Mouse (Mus musculus) forebrain, postnatal 0 days (tissue): Measurements from ENCODE around the gene Rrp15. TPM values are rescaled to one million over a fixed set of nuclear protein-coding genes. Genes with fewer than 3 reads are reported as not detected.

Experiments used
- ATAC-seq: fragments of 200-750 bp; cut with Nextera tagmentation; 2 replicates; pipeline ENCODE4 v1.8.0; 2017; ENCODE audit warnings: mild to moderate bottlenecking, moderate library complexity
- DNase-seq: peaks from one replicate; pipeline ENCODE4 v3.0.0-alpha.2; 2015
- H3K27ac ChIP-seq: fragments of 300-500 bp; sonication (generic); 2 replicates; pipeline ENCODE4 v1.5.1; 2014; ENCODE audit warnings: low read depth, mild to moderate bottlenecking, antibody characterized with exemption, low read length, moderate library complexity, mixed read lengths
- H3K27me3 ChIP-seq: fragments of 300-500 bp; sonication (generic); 2 replicates; pipeline ENCODE4 v1.6.1; 2014; ENCODE audit warnings: mild to moderate bottlenecking, low read length, mixed read lengths; ENCODE audit not compliant: insufficient read depth
- H3K36me3 ChIP-seq: fragments of 300-500 bp; sonication (generic); 2 replicates; pipeline ENCODE4 v1.6.1; 2014; ENCODE audit warnings: mild to moderate bottlenecking, moderate library complexity; ENCODE audit not compliant: insufficient read depth
- H3K4me1 ChIP-seq: fragments of 300-500 bp; sonication (generic); 2 replicates; pipeline ENCODE4 v1.6.1; 2014; ENCODE audit warnings: antibody characterized with exemption; ENCODE audit not compliant: insufficient read depth
- H3K4me2 ChIP-seq: fragments of 300-500 bp; sonication (generic); 2 replicates; pipeline ENCODE4 v1.6.1; 2014; ENCODE audit warnings: low read depth, mild to moderate bottlenecking, moderate library complexity
- H3K4me3 ChIP-seq: fragments of 300-500 bp; sonication (generic); 2 replicates; pipeline ENCODE4 v1.5.1; 2014; ENCODE audit warnings: low read depth, low read length, mixed read lengths
- H3K9ac ChIP-seq: fragments of 300-500 bp; sonication (generic); 2 replicates; pipeline ENCODE4 v1.6.1; 2014; ENCODE audit warnings: mild to moderate bottlenecking
- H3K9me3 ChIP-seq: fragments of 300-500 bp; sonication (generic); 2 replicates; pipeline ENCODE4 v1.6.1; 2016; ENCODE audit warnings: low read length
- CTCF ChIP-seq: sonication (generic); IDR thresholded peaks from 2 replicates; pipeline ENCODE4 v1.5.1; 2016; ENCODE audit warnings: antibody characterized with exemption, control low read depth, low read depth
- WGBS: fragments of 180-500 bp; shearing (Covaris S2); extraction: QIAGEN DNeasy Blood & Tissue Kit; methylation state at CpG from one replicate; pipeline ENCODE4 v1.1.7; 2014; 5-methylcytosine and 5-hydroxymethylcytosine counted together
- polyA plus RNA-seq: library from polyadenylated mRNA; unstranded; fragments of >200 nt; fragmentation: Nextera tagmentation; extraction: Ambion mirVana; gene quantifications from 2 replicates; pipeline ENCODE4 v1.2.1, GENCODE M21; 2015
- total RNA-seq: library from RNA; depleted of rRNA; stranded (reverse); fragments of >200 nt; gene quantifications from 2 replicates; pipeline ENCODE4 v1.2.3, GENCODE M21; 2014

Gene Rrp15
- total and polyA plus RNA-seq, 2 experiments from 2014 or later: 24.2 to 31.2 TPM

DNA sequence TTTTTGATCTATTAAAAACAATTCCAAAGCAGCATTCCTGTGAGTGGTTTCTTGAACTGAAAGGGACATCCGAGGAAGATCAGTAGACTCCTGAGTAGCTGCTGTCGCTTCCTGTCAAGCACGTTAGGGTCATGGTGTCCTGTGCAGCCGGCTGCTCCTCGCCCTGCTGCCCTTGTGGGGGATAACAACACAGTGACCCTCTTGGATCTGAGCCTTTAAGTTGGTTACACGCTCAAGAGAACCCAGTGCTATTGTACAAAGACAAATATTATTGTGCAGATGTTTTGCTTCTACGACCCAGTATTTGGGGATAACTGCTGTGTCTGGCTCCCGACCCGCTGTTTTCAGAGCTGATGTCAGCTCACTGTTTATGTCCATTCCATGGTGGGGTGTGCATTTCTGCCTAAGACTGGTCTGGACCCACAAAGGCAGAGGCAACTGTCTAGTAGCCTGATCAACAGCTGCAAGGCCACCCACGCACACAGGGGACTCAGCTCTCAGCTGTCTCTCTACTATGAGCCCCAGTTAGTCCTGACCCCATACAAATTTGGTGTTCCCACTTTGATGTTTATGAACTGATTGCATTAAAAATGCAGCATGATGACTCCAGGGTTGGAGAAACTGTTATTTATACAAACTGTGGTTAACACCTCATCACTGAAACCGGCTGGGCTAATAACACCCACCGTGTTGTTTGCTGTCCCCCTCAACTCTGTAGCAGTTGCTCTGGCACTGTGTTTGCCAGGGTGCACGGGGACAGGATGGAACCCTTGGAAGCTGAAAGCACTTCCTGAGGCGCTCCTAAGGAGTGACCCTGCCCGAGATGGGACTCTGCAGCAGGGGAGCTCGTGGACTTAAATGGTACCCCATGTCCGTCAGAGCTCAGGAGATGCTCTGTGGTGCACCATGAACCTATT lies 33.9 kb downstream of the Rrp15 start:
- H3K4me3 ChIP-seq: no peak overlapping the region
- H3K9ac ChIP-seq: no peak overlapping the region
- DNase-seq (no peak), ATAC-seq (no peak)
- H3K4me1 ChIP-seq: no peaks in the 10 kb centered on the region
- no peaks in the 10 kb centered on the region for H3K27me3 ChIP-seq
- 89% methylated on average over 17 of the region's 17 CpGs for WGBS
- H3K9me3 ChIP-seq: no peaks in the 10 kb centered on the region
- TF ChIP-seq CTCF: no peak
- H3K27ac ChIP-seq: no peak overlapping the region
- no peak overlapping the region for H3K4me2 ChIP-seq
- H3K36me3 ChIP-seq: peaks cover 10% of the 10 kb centered on the region

DNA sequence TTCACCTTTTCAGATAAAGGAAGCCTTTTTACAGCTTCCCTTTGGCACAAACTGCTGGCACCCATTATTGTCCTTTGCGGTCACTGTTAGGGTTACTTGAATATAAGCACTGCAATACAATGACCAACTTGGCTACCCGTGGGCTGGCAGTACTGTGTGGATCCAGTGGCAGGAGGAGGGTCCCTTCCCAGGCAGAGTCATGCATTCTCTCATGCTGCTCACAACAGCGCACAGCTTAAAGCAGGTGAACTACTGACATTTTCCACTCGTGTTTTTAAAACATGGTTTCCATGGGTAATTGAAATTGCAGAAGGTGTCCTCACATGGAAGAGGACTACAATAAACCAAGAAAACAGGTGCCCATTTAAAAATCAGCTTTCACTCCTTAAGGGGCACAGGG lies 34.9 kb downstream of the Rrp15 start:
- Histone ChIP-seq H3K4me3 (no peak overlapping the region), H3K4me1 (no peaks in the 10 kb centered on the region), H3K27me3 (no peaks in the 10 kb centered on the region), H3K27ac (no peak overlapping the region), H3K36me3 (peaks cover 3% of the 10 kb centered on the region; the same call in 1 of the 2 replicates), H3K9me3 (no peaks in the 10 kb centered on the region), H3K4me2 (no peak overlapping the region), H3K9ac (no peak overlapping the region)
- 86% methylated on average over 4 of the region's 4 CpGs for WGBS
- ATAC-seq: no peak
- DNase-seq: no peak
- TF ChIP-seq CTCF: no peak

DNA sequence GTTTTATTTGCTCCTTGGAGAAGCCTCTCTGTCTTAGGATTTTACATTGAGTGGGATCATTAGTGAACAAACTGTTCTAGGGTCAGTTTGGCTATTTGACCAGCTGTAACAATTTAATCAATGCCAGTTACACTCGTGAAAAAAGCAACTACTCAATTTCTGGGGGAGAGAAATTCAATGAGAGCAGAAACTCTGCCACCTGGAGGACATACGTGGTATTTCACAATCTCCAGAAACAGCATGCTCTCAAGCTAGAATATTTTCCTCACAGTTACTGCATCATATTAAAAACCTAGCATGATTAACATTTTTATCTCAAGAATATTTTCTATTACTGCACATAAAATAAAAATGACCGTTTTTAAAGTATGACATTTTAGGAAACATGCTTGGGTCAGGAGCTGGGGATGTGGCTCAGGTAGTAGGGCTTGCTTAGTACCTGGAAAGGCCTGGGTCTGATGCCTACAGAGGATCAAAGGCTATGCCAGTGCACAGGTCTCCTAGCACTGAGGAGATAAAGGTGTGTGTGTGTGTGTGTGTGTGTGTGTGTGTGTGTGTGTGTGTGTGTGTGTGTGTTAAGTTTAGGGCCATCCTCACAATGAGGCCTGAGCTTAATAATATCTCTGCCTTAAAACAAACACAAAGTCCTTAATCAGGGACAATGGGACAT lies 36.2 kb downstream of the Rrp15 start:
- Histone ChIP-seq H3K4me1 (no peaks in the 10 kb centered on the region), H3K4me2 (no peak overlapping the region), H3K27me3 (no peaks in the 10 kb centered on the region), H3K9ac (no peak overlapping the region), H3K4me3 (no peak overlapping the region), H3K36me3 (peaks cover 3% of the 10 kb centered on the region; the same call in 1 of the 2 replicates), H3K27ac (no peak overlapping the region), H3K9me3 (no peaks in the 10 kb centered on the region)
- peak; percentile 85 for DNase-seq
- peak; percentile 20; the same call in 1 of the 2 replicates for ATAC-seq
- peak; percentile 86 for TF ChIP-seq CTCF
- 4% methylated on average over 3 of the region's 3 CpGs for WGBS

DNA sequence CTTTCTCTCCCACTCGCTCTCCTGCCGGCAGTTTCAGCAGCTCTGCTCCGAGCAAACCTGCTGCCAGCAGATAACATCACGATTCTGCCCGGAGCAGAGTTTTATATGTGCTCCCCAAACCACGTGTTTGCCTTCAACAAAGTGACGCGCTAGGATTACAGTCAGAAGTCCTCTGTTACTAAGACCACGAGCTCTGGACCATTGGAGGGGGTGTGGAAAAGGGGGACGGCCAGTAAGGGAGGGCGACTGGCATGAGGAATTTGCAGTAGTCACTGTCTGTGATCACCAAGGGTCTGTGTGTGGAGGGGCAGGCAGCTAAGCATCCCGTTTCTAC lies 43.3 kb downstream of the Rrp15 start, which contains the start of gene Tgfb2:
TSS of gene Tgfb2 (minus strand) at position 75 of the 334 bp plus-strand sequence.
- H3K4me1 ChIP-seq: peaks cover 9% of the 10 kb centered on the region; the same call in 1 of the 2 replicates
- 2% methylated on average over 12 of the region's 12 CpGs for WGBS
- peak within 1 kb of the TSS; percentile 64 for H3K9ac ChIP-seq
- ATAC-seq (peak; percentile 68), DNase-seq (peak; percentile 64)
- H3K9me3 ChIP-seq: no peaks in the 10 kb centered on the region
- TF ChIP-seq CTCF: no peak
- H3K27ac ChIP-seq: peak within 1 kb of the TSS; percentile 62
- peak within 1 kb of the TSS; percentile 93 for H3K4me2 ChIP-seq
- H3K4me3 ChIP-seq: peak within 1 kb of the TSS; percentile 63
- H3K36me3 ChIP-seq: no peaks in the 10 kb centered on the region
- H3K27me3 ChIP-seq: peaks cover 7% of the 10 kb centered on the region; the same call in 1 of the 2 replicates

DNA sequence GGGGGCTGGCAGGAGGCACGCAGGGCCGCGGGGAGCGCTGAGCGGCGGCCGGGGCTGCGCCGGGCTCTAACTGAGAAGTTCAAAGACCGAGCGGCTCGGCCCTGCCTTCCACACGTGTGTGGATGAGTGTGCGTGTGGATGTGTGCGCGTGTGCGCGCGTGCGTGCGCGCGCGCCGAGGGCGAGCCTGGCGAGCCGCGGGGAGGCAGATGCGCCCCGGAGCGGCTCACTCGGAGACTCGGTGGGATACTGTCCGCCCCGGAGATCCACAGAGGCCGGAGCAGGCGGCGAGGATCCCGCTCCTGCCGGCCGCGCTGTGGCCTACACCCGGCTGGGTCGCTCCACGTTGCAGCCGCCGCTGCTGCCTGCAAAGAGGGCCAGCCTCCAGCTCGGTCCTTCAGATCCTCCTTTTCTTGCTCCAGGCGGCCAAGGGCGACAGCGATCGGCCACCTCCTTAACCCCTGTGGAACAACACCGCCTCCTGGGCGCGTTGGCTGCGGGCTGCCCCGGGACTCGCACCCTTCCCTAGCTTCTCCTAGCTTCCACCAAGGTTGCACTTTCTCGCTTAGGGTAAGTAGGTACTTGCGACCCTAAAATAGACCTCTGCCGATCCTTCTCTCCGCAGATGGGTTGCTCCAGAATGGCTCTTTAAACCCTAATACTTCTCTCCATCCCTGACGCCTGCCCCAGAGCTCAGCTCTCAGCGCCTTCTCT lies 43.8 kb downstream of the Rrp15 start:
- Histone ChIP-seq H3K4me3 (peak overlapping the region; percentile 63), H3K9me3 (no peaks in the 10 kb centered on the region), H3K27me3 (peaks cover 7% of the 10 kb centered on the region; the same call in 1 of the 2 replicates), H3K4me1 (peaks cover 9% of the 10 kb centered on the region), H3K36me3 (no peaks in the 10 kb centered on the region), H3K9ac (peak overlapping the region; percentile 64), H3K27ac (peak overlapping the region; percentile 62), H3K4me2 (peak overlapping the region; percentile 93)
- WGBS: 4% methylated on average over 65 of the region's 65 CpGs
- DNase-seq (peak; percentile 75), ATAC-seq (peak; percentile 75)
- TF ChIP-seq CTCF: no peak; the same call in none of the 2 replicates

DNA sequence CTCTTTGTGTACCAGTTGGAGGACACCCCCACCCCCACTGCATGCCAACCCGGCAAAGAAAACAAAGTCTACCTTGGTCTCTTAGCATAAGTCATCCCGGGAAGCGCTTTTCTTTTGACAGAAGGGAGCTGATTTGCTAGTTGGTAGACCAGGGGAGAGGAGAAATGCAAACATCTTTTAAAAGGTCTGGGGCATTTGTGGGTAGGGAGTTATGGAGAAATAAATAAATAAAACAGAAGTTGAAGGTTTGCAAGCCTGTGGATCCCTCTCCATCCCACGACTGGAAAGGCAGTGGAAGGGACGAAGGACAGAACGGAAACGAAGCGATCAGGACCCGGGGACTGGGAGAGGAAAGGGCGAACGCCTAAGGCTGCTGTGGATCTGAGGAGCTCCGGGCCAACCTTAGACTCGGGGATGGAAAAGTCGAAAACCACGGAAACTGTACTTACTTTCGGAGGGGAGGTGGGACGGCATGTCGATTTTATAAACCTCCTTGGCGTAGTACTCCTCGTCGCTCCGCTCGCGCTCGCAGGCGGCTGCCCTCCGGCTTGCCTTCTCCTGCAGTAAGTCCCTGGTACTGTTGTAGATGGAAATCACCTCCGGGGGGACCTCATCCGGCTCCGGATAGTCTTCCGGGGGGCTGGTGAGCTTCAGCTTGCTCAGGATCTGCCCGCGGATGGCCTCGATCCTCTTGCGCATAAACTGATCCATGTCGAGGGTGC lies 45.0 kb downstream of the Rrp15 start:
- Histone ChIP-seq H3K9me3 (no peaks in the 10 kb centered on the region), H3K27me3 (peaks cover 7% of the 10 kb centered on the region; the same call in 1 of the 2 replicates), H3K4me2 (peak overlapping the region; percentile 93), H3K4me1 (peaks cover 9% of the 10 kb centered on the region), H3K9ac (peak overlapping the region; percentile 64), H3K36me3 (no peaks in the 10 kb centered on the region), H3K27ac (no peak overlapping the region), H3K4me3 (peak overlapping the region; percentile 63)
- ATAC-seq (no peak), DNase-seq (peak; percentile 51)
- under 1% methylated on average over 36 of the region's 36 CpGs for WGBS
- TF ChIP-seq CTCF: no peak
